Mouse (Mus musculus): ENCODE data around the gene Npas2. TPM values are rescaled to one million over a fixed set of nuclear protein-coding genes. Genes with fewer than 3 reads are reported as not detected.

Gene Npas2
- polyA plus RNA-seq, 3 experiments from 2014 or later: 0.20 to 1.1 (median 0.39) TPM

DNA sequence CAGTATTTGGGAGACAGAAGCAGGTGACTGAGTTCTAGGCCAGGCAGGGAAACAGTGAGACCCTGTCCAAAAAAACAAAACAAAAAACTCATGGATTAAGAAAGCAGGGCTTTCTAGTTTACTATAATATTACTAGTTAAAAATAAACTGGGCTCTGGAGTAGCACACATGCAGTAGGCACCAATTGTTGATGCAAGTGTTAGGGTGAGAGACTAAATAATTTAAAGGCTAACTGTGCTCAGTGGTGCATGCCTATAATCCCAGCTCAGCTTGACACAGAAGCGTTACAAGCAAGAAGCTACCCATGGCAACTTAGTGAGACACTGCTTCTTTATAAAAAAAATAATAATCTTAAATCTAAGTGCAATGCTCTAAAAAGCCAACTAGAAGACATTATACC lies 185.0 kb downstream of the Npas2 start:
- no peak for ATAC-seq

DNA sequence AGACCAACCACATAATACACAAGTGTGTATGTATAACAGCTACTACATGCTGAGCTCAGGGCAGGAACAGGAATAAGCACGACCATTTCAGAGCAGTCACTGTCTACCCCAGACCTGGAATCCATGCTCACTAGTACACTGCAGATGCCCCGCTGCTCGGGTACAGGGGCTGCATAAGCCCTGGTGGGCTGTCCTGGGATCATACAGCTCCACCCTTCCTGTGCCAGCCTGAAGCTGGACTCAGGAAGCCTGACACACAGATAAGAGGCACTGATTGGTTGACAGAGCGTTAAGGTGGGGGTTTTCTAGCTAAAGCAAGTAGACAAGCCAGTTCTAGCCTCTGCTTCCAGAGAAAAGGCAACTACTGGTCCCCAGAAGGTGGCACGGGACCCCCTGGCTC lies 185.5 kb downstream of the Npas2 start:
- no peak for ATAC-seq

DNA sequence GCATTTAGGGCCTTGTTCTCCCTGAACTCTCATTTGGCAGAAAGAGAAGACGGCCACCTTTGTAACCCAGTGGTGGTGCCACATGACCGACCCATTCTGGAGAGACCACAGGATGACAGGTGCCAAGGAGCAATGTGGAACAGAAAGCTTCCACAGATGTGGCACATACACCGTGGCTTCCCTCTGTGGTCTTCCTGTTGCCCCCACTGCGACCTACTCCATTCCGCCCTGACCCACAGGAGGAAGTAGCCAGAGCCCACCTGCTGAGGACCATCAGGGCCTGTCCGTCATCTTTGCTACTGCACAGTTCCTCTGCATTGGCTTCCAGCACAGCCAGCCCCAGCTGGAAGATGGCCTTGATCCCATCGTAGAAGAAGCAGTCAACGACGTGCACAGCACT lies 187.5 kb downstream of the Npas2 start:
- no peak for ATAC-seq

DNA sequence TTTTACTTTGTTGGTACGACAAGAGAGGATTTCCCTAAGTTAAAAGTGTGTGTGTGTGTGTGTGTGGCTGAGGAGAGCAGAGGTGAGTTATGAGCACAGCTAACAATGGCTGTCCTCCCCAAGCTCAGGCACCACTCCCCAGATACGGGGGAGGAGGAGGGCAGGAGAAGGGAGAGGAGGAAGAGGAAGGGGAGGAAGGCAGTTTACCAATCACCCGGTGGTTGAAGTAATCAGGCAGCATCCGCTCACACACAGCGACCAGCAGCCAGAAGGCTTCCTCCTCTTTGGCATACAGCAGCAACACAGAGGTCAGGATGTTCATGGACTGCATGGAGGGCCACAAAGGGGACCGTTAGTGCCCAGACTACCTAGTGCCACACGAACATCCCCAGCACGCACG lies 191.4 kb downstream of the Npas2 start:
- ATAC-seq: no peak

DNA sequence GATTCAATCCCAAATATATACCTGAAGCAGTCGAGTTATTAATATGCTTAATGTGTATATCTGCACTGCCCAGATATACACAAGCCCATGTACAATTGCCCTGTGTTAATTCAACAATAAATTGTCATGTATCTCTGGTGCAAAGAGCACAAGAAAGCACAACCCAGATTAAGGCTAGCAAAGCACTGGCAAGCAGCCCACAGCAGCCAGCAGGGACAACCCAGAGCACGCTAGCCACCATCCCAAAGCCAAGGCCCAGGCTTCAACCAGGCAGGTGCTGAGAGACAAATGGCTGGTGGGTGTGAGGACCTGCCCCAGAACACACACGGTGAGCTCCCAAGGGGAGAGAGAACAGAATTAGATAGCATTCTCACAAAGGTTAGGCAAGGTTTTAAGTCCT lies 192.9 kb downstream of the Npas2 start:
- no peak for ATAC-seq

DNA sequence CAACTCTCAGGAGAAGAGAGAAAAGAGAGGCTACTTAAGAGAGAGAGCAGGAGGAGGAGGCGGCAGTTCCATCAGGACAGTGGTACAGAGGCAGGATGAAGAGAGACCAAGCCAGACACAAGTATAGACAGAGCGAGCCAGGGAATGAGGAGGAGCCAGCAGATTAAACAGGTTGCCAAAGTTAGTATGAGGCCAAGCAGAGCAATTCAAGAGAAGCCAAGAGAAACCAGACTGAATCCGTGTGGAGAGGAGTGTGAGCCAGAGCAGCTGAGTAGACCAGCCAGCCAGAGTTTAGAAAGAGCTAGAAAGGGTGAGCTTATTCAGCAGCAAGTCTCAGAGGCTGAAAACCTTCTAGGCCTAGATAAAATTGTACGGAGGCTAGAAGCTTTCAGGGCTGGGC lies 194.0 kb downstream of the Npas2 start:
- ATAC-seq: no peak

DNA sequence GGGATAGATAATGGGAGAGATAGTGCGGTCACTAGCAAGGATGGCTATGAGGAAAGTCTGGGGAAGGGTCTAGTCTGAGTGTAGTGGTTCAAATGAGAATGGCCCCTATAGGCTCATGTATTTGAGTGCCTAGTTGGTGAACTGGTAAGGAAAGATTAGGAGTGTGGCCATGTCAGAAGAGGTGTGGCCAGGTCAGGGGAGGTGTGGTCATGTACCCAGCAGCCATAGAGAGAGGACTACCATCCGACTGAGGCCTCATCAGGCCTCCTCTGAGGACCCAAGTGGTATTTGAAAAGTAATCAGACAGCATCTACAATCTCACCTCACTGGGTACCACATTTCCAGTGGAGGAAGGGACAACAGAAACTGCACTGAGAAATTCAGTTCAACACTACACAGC lies 194.6 kb downstream of the Npas2 start:
- no peak for ATAC-seq

DNA sequence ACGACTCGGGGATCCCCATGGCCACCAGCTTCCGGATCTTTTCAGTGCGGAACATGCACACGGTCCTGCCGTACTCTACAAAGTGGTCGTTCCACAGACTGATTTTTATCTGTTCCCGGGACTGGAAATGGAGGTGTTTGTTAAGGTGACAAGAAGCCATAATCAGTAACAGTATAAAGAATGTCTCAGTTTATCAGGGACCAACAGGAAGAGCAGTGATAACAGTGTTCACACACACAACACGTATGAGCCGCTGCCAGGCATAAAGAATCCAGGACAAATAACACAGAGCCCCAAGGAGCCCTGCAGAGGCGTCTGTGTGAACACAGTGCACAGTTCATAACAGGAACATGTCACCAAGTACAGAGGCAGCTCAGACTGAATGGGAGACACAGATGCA lies 195.8 kb downstream of the Npas2 start:
- no peak for ATAC-seq

DNA sequence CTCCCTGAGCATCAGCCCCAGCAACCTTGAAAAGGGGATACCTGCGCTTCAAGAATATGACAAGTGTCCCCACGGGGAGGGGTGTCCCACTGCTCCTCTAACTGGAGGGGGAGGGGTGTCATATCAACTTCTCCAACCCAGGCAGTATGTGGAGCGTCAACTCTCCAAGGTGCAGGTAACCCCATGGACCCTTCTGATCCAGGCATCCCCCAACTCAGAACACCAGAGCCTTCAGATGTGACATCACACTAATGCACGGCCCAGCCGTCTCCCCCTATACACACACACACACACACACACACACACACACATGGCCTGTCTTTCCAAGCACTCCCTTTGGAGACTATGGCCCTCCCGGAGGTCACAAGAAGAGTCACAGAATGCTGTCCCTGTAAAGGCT lies 198.1 kb downstream of the Npas2 start:
- ATAC-seq: no peak

DNA sequence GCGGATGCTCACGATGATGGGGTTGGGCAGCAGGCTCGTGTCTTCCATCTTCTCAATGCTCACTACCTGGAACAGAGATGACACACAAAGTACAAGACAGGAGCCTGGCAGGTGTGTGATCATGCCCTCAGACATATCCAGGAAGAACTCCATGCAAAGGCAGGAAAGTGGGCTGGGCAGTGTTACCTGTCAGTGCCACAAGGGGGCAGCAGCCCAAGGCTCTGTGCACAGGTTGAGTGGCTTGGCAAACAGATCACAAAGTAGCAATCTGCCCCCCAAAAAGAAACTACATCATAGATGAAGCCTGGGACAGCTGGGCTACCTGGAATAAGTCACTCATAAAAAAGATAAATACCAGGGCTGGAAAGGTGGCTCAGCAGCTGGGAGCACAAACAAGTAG lies 198.7 kb downstream of the Npas2 start:
- no peak for ATAC-seq

DNA sequence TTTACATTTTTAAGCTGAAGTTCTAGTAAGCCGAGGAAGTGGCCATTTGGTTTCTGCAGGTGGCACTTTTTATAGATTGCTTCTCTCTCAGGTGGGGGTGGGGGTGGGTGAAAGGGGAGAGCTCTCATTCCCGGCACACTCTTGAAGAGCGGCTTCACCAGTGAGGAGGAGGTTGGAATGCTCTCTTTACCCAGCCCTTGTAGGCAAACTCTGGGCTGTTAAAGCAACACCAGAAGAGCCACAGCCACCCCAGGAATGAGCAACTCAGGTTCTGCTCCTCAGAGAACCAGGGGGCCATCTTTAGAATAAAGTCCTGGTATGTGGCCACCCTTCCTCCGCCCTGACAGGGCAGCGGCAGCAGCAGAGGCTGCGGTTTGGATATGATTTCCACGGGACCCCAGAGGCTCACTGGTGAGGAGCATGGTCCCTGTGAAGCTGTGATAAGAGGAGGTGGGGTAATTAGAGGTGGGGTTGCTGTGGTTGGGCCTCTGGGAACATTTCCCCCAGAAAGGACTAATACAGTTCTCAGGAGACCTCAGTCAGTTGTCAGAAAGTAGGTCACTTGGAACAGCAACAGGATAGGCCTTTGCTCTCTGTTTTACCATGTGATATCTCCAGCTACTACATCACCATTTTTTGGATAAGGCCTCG lies 199.8 kb downstream of the Npas2 start:
- ATAC-seq: no peak

DNA sequence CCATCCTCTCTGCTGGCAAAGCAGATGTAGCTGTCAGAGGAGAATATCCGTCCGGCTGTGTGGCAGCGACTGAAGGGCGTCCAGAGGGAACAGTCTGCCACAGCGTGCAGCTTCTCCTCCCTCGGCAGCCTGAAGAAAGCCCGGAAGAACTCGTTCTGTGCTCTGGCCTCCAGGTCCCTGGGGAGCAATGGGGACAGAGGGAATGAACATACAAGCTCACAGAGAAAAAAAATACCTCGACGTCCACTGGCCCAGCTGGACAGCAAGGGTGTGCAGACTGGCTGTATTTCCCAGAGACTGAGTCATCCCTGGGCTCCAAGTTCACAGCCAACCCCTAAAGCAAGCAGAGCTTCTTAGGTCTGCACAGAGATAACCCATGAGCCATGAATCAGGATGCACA lies 200.6 kb downstream of the Npas2 start:
- no peak for ATAC-seq

DNA sequence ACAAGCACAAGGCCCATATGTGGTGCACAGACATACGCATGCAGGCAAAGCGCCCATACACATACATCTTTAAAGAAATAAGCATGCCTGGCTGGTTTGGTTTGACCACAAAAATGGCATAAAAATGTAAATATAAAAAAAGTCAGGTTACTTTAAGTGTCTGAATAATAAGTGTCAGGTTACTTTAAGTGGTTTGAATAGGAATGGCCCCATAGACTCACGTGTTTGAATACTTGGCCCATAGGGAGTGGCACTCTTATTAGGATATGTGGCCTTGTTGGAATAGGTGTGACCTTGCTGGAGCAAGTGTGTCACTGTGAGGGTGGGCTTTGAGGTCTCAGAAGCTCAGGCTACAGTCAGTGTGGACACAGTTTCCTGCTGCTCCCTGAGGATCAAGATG lies 201.1 kb downstream of the Npas2 start:
- ATAC-seq: no peak

DNA sequence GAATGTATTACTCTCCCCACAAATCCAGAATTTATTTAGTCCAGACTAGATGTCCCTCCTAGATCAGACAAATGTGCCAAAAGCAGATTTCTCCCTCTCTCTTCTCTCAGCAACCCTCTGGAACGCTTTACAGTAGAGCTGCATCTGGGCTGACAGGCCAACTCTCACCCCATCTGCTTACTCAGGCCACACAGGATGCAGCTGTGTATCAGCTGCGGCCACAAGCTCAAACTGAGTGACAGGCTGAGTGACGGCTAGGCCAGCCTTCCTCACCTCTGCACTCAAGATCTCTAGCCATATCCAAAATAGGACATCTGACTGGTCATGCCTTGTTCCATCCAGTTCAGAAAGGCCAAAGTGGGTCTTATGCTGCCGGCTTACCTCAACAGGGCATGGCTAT lies 202.8 kb downstream of the Npas2 start:
- no peak for ATAC-seq

DNA sequence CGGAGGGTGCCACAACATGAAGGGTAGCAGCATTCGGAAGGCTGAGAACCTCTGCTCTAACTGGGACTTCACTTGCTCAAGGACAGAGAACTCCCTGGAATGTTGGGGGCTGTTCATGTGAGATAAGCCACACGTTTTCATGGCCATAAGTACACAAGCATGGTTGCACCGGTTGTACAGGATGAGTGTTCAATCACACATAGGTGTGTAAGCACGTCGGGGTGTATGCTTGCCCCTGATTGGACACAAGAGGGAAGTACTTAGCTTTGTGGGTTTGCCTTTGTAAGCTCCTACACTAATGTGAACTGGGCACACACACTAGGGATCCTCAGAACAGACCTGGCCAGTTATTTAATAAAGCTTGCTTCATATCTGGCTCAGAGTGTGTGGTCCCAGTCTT lies 204.8 kb downstream of the Npas2 start:
- ATAC-seq: no peak

DNA sequence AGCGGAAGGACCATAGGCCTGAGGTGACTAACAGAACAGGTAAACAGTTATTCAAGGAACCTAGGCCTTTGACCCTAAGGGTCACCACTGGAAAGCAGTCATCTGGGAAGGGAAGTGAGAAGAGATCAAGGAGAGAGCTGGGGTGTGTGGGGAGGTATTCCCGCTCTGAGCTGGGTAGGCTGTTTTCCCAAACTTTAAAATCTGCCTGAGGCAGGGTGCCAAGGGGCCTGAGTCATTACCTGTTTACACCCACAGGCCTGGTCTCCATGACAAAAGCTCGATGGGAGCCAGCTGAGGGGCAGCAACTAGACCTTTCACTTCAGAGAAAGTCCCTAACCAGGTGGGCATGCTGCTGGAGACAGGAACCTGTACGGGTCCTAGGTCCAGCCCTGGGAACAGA lies 205.7 kb downstream of the Npas2 start:
- no peak for ATAC-seq

DNA sequence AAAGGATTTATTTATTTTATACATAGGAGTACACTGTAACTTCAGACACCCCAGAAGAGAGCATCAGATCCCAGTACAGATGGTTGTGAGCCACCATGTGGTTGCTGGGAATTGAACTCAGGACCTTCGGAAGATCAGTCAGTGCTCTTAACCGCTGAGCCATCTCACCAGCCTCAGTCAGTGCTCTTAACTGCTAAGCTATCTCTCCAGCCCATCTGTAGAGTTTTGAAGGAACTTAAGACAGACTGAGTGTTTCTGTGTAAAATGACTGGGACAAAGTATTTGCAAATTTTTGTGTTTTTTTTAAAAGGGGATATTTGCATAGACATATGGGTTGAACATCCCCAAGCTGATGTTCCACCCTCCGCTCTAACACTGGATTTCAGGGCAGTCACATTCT lies 206.6 kb downstream of the Npas2 start:
- no peak for ATAC-seq

DNA sequence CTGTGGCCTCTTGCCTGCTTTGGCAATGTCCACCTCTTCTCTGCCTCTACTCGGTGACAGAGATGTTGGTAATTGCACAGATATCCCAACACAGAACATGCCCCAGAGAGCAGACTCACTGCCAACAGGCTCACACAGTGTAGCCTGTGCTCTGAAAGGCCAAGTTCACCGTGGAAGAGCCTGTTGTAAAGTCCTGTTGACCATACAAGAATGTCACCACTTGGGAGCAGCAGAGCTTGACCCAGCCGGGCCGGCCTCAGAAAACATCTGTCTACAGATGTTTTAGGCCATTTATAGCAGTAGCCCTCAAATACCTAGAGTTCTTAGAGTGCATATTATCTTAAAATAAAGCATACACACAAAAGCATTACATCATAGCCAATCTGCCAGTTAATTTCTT lies 213.6 kb downstream of the Npas2 start:
- no peak for ATAC-seq

DNA sequence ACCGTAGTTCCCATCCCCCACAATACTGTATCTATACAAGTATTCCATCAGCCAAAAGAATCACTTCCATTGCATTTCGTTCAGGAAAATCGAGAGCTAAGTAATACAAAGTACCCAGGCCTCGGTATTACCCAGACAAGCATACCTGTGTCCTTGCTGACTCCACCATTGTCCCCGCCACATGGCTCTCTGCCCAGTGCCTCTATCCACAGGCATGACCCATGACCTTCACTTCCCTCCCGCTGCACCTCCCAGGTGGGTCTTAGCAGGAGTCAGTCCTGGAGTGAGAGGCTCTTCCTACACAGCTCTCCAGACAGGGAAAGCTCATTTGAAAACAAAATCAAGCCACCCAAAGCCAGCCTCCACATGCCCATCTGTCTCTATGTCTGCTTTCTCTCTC lies 214.6 kb downstream of the Npas2 start:
- no peak for ATAC-seq

DNA sequence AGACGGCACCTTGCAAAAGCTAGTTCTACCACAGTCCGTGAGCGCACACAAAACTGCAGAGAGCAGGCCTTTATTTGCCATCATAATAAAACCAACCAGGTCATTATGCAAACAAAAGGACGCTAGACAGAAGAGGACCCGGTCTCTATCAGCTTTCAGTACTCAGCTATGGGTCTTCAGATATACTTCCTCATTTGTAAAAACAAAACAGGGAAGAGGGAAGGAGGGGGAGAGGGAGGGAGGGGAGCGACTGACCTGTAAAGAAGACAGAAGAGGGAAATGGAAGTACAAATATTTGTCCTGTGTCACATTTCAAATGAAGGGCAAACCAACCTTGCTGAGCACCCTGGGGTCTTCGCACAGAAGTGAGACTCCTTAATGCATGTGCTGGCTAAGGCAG lies 215.1 kb downstream of the Npas2 start:
- no peak for ATAC-seq

DNA sequence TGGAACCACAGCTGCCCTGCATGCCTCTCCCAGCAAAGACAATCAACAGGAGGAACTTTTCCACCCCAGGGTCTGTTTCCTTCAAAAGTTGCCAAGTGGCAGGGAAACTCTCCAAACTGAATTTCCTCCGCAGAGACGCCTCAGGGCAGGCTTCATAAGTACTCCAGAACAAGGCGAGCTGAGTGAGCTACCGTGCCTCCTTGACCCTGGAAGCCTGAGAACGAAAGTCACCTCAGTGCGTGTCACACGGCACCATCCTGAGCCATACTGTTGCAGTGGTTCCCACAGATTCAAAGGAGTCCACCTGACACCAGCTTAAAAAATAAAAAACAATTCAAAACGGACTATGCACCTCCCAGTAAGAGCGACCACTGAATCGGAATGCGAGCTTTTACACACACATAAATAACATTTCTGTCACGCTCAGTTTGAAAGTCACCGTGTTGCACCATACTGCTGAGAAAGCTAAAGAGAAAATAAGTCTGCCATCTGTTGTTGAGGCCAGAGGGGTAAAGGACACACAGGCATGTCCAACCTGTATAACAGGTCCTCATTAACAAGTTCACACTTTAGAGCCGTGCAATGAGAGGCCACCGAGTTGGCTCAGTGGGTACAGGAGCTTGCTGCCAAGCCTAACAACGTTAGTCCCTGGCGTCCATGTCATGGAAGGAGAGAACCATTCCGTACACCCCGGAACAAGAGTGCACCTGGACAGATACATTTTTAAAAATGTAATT lies 216.7 kb downstream of the Npas2 start:
- ATAC-seq: no peak

Measured in inflammation-experienced regulatory T-cells, adult 6 months (primary cell).